Mouse (Mus musculus) mouse trophoblast stem cell (cell line): ENCODE results near the gene Gpr137.
"Not testable (repeated sequence)": the region's sequence is repeated elsewhere in the genome, so short reads cannot be mapped to it uniquely, and the experiment has no call there.

ENCODE experiments used
- in situ Hi-C, 2 experiments: fragments of 300-500 bp; cut with MseI, MboI; formaldehyde crosslinking; loops; 2 replicates in 1 of 2; 3 replicates in 1 of 2; pipeline ENCODE4 v1.15.1; 2025

Gpr137 gene

GRCm38 (mm10) chr19:6905498-6906159 lies 36.7 kb downstream of the Gpr137 start:
- in situ Hi-C loops: no loop called here

- in situ Hi-C loops: no loop called here
Observed at GRCm38 (mm10) chr19:6904846-6905245, 37.4 kb downstream of the Gpr137 start.

GRCm38 (mm10) chr19:6903031-6903430 lies 39.2 kb downstream of the Gpr137 start:
- in situ Hi-C loops: no loop called here

DNA sequence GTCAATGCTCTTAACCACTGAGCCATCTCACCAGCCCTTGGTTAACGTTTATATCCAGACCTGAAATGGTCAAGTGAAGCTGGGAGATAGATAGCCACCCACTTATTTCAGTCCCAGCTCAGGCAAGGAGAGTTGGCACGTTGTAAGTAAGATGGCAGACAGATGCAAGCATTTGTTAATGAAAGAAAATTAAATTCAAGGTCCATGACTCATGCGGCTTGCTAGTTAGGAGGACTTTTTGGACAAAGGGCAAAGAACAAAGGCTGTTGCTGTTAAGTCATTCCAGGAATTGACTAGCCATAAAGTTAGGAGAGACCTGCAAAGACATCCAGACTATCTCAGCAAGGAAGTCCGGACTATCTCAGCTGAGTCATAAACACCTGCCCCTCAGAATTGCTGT lies 42.6 kb downstream of the Gpr137 start:
- in situ Hi-C loops: no loop called here

DNA sequence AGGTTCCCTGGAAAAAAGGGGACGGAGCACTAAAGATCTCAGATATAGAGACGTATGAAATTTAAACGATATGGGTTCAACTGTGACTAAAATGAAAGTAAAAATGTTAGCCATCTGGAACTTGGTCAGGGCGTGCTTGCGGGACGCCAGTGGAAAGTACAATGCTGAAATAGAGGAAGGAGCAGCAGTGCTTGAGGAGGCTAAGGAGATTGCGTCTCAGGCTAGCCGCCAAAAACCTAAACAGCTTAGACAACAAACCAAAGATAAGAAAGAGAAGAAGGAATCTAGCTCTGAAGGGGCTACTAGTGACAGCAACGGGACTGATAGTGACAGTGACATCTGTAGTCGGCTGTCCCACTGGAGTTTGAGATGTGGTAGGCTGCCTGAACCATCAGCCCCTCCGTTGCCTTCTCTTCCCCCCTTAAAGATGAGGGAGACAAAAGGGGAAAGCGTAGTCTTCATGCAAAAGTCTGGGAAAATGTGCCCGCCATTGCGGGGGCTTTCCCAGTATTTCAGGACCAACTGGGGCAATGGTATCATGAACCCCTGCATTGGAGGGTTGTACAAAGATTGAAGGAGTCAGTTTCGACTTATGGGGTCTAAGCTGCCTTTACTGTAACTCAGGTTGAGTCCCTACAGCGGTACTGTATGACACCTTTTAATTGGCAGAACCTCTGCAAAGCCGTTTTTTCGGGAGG lies 46.5 kb downstream of the Gpr137 start:
- in situ Hi-C loops: not testable (repeated sequence)

GRCm38 (mm10) chr19:6893731-6894451 lies 48.4 kb downstream of the Gpr137 start:
- in situ Hi-C loops: no loop called here

GRCm38 (mm10) chr19:6892512-6892911 lies 49.8 kb downstream of the Gpr137 start:
- in situ Hi-C loops: no loop called here
